Mouse (Mus musculus) heart, postnatal 25 days (tissue): ENCODE results near the gene Wwc2. TPM values are rescaled to one million over a fixed set of nuclear protein-coding genes. Genes with fewer than 3 reads are reported as not detected.

ENCODE experiments used
- DNase-seq: peaks from one replicate; pipeline ENCODE4 v3.0.0; 2022; ENCODE audit warnings: low spot score
- intact Hi-C: fragments of 180-260 bp; cut with DNase I; formaldehyde crosslinking; loops from one replicate; pipeline ENCODE4 v1.15.1; 2025
- total RNA-seq, 2 experiments: library from RNA; stranded (reverse); gene quantifications; 2 replicates each; pipeline ENCODE4 v1.2.3; 2021

Gene Wwc2
- total RNA-seq, 2 experiments from 2014 or later, result 25.0 to 28.2 TPM

GRCm38 (mm10) chr8:47878516-47878915 lies 112.2 kb downstream of the Wwc2 start:
- intact Hi-C loops, result no loop called here
- no peak for DNase-seq

DNA sequence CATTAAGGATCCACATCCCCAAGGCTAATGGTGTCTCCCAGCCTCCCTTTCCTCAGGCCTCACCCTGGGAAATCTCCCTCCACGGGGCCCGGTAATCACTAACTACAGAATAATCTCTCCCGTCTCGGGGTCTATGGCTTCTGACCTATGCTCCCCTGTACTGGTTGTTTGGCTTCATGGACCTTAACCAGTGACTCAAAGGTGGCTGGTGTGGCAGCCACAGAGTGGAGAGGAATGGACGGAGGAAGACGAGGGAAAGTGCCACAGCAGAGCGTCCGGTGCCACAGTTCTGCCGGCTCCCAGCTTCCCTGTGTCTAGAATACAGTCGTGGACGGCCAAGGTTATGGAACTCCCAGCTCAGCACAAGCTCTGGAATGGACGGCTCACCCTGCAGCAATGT lies 114.9 kb downstream of the Wwc2 start:
- no peak for DNase-seq
- intact Hi-C loops, result no loop called here

DNA sequence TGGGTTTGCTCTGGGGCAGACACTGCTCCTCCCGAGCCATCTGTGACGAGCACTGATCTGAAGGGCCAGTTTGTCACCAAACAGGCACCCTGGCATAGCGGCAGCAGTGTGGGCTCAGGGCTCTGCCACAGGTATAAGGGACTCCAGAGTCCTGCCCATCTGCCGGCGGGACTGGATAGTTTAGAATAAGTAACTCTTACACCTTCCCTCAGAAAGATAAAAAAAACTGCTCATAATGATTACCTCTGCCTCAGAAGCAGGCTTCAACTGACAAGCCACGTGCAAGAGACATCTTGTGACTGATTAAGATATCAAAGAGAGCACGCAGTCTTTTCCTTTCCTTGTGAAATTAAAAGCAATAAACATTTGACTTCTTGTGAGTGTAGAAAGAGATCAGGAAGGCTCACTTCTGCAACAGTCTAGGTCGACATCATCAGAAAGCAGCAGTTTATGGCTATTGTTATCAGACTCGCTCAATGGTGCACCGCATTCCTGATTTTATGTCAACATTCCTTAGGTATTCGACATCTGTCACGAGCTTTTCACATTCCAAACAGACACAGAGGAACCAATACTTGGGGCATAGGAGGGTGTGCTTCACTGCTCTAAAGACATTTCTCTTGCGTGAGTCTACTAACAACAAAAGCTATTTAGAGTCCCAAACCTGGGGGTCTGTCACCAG lies 116.1 kb downstream of the Wwc2 start:
- no peak for DNase-seq
- intact Hi-C loops, result loop anchor here (5.0 kb wide), 2 partner anchors 43 to 78 kb away; no protein-coding TSS in a partner anchor

GRCm38 (mm10) chr8:47872361-47873107 lies 118.2 kb downstream of the Wwc2 start:
- intact Hi-C loops, result loop anchor here (5.0 kb wide), 2 partner anchors 45 to 80 kb away; no protein-coding TSS in a partner anchor
- DNase-seq, result no peak

DNA sequence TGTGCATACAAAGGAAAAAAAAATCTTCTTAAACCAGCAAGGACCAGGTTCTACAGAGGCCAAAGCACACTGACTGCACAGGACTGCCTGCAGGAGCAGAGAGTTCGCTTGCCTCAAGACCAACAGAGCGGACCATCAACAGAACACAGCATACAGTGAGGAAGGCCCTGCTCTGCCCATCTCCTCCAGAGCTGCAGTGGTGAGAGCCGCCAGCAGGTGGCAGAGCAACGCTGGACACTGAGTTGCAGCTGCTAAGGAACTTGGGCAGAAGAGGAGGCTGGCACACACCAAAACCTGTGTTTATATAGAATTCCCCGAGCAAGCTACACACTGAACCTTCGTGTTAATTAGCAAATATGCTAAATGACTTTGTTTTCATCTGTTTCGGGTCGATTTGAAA lies 123.7 kb downstream of the Wwc2 start:
- DNase-seq, result peak; percentile 42
- intact Hi-C loops, result loop anchor here (2.0 kb wide), 1 partner anchor 150 kb away; no protein-coding TSS in a partner anchor

DNA sequence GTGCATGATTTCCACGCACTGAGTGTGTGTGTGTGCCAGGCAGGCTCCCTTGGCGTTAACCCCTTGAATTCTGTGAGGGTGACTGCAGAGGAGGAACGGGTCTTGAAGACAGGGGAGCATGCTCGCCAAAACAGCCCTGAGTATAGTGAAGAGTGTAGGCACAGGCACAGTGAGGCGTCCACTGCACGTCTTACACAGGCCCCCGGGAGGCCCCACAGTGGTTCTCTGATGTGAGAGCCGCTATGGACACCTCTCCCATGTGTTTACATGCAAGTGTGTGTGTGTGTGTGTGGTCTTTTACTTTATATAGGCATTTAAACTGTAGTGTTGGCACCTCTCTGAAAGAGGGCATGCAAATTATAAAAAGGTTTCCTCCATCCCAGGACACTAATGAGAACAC lies 124.2 kb downstream of the Wwc2 start:
- intact Hi-C loops, result loop anchor here (2.0 kb wide), 1 partner anchor 150 kb away; no protein-coding TSS in a partner anchor
- DNase-seq, result no peak

GRCm38 (mm10) chr8:47859259-47859658 lies 131.5 kb downstream of the Wwc2 start:
- DNase-seq, result no peak
- intact Hi-C loops, result no loop called here

DNA sequence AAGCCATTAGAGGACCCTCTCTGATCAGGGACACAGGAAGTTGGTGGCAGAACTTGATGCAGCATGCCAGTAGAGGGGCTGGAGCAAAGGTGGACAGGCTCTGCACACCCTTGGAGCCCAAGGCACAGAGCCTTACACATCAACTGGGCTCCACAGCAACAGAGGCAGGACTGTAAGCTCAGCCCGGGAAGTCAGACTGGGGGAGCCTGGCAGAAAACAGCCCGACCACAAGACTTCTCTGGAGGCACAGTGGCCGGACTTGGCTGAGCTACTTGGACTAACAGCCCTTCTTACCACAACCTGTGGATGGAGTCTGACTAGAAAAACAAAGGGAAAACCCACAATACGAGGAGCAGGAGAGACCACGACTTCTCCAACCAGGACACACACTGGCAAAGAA lies 137.4 kb downstream of the Wwc2 start:
- no peak for DNase-seq
- intact Hi-C loops, result no loop called here

DNA sequence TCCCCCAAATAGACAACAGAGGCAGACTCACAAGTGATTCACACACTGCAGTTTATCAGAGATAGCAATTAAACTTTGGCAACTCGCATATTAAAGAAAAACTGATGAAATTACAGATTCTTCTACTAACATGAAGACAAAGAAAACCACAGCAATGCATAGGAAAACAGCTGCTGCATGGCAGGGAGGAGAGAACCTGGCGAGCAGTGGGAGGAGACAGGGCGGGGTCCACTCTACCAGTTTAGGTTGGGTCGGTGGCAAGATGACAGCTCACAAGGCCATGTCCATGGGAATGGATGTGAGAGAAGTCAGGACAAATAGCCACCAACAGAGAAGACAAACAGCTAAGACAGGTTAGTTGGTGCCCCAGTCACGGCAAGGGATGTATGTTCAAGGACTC lies 138.0 kb downstream of the Wwc2 start:
- DNase-seq, result no peak
- intact Hi-C loops, result no loop called here

DNA sequence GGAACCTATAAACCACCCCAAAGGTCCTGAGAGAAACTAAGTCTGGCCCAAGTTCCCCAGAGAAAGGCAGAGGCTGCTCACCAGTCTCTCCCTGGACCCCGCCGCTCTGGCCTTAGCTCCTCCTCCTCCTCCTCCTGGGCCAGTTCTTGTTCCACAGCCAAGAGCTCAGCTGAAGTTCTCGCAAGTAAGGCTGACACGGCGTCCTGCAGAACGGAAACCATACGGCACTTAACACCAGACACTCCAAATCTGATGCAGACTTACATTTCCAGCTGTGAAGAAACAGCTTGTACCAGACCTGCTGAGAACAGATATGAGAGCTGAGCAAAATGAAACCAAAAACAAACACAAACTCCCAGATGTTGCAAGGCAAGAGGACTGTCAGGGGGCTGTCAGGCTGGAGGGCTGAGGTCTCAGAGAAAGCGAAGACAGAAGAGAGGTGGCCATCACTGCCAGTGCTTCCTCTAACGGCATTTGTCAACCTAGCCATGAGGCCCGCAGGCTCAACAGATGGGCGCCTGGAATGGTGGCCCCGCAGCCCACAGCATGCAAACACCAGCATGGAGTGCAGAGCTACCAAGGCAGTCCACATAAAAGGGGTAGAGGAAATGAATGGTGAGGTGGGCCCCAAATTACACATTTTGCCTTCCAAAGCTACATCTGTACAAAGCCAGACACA lies 138.8 kb downstream of the Wwc2 start:
- intact Hi-C loops, result no loop called here

GRCm38 (mm10) chr8:47849842-47850241 lies 140.9 kb downstream of the Wwc2 start:
- DNase-seq, result no peak
- intact Hi-C loops, result no loop called here

More for the DNA sequence above, 138.8 kb downstream of the Wwc2 start:
- peak; percentile 60 for DNase-seq

- intact Hi-C loops, result no loop called here
- no peak for DNase-seq
Observed at GRCm38 (mm10) chr8:47847931-47848330, 142.8 kb downstream of the Wwc2 start.

- intact Hi-C loops, result no loop called here
Observed at GRCm38 (mm10) chr8:47847161-47847560, 143.6 kb downstream of the Wwc2 start.

GRCm38 (mm10) chr8:47845956-47846355 lies 144.8 kb downstream of the Wwc2 start:
- intact Hi-C loops, result no loop called here

More at GRCm38 (mm10) chr8:47847161-47847560, 143.6 kb downstream of the Wwc2 start:
- no peak for DNase-seq

DNA sequence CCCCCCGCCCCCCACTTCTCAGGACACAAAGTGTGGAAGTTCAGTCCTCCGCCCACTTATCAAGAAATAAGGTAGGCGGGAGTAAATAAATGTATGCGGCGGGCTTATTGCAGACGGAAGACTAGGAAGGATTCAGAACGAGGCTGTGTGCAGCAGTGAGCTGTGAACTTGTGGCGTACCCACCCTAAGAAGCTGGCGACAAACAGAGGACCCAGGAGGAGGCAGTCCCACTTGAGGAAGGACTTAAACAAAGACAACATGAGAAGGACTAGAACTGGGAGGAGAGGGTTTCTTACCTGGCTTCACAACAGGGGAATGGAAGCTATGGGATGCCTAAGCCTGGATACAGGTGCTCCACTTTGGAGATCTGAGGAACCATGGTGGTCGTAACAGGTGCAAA lies 147.1 kb downstream of the Wwc2 start:
- intact Hi-C loops, result loop anchor here (2.0 kb wide), 1 partner anchor 101 kb away; no protein-coding TSS in a partner anchor

More at GRCm38 (mm10) chr8:47845956-47846355, 144.8 kb downstream of the Wwc2 start:
- no peak for DNase-seq

DNA sequence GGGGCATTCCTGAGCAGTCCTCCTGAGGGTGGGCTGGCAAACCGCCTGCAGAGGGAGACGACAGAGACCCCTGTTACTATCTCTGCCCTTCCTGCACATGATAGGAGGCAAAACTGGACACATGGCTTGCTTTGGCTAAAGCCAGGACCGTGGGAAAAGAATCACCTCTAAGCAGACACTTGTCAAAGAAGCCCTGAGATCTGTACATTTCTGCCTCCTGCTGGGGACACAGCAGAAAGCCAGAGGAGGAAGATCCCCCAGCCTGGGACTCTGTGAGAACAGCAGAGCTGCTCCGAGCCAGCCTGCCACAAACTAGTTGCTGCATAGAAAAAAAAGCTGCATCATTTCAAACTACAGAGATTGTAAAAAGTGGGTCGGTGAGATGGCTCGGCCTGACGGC lies 147.7 kb downstream of the Wwc2 start:
- DNase-seq, result no peak
- intact Hi-C loops, result loop anchor here (2.0 kb wide), 1 partner anchor 100 kb away; no protein-coding TSS in a partner anchor

More for the DNA sequence above, 147.1 kb downstream of the Wwc2 start:
- DNase-seq, result no peak

DNA sequence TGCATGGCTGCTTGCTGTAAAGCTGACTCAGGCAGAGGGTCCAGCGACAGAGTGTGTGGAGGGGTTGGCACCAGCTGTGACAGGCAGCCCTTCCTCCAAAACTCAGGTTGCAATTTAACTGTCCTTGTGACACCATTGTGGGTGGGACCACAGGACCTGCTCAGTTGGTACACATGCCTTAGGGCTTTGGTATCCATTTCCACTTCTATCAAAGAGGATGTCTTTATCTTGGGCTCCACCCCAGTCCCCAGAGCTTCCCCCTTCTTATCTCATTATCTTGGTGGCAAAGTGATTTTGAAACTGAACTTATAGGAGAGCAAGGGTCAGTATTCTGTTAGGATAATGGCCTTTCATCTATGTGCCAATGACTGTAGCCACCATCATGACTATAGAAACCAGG lies 156.8 kb downstream of the Wwc2 start:
- DNase-seq, result no peak
- intact Hi-C loops, result no loop called here

DNA sequence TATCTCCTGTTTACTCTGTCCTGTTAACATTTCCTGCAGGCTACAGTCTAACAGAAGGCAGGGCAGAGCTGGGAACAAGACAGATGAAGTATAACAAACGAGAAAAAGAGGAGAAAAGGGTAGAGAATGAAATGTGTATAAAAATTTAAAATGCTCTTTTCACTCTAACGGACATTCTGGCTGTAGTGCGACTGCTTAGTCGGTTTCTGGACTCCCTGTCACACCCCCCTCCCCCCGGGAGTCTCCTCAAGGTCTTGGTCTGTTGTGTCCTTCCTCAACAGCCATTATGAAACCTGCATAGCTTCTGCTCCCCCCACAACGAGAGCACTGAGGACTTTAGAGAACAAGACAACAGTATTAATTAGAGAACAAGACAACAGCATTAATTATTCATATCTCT lies 158.1 kb downstream of the Wwc2 start:
- intact Hi-C loops, result no loop called here
- no peak for DNase-seq

DNA sequence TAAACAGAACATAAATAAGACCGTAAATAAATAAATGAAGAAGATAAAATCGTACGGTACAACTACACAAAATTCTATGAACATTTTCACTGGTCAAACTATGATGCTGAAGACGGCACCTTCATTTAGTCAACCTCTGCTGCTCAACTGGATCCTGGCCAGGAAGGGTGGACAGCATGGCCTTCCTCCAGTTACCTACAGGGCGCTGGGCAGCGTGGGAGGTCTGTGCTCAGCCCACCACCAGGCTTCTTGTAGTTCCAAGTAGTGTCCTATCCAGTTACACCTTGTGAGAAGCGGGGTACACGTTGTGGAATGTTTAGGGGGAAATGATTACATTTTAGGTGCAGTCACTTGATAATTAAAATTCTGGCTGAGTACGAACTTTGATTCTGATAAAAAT lies 163.8 kb downstream of the Wwc2 start:
- no peak for DNase-seq
- intact Hi-C loops, result loop anchor here (5.0 kb wide), 1 partner anchor 85 kb away; no protein-coding TSS in a partner anchor

DNA sequence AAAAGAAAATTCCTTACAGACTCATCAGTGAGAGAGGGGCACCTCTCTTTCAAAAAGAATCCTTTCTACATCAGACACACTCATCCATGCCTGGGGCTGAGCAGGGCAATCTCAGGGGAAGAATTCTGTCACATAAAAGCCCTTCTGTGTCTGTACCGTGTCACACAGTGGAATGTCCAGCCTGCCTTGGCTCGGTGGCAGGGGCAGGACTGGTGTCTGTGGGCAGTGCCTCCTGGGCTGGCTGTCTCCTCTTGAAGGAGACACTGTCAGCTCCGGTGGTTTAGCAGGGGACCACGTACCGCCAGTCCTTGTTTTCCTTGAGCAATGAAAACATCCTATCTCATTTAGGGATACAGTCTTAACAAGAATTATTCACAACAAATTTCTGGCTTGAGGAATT lies 165.1 kb downstream of the Wwc2 start:
- no peak for DNase-seq
- intact Hi-C loops, result loop anchor here (5.0 kb wide), 1 partner anchor 83 kb away; no protein-coding TSS in a partner anchor
